Mouse (Mus musculus) E14TG2a.4 (cell line): ENCODE results near the gene Mfap1b.

ENCODE experiments used
- CTCF ChIP-seq: conservative IDR thresholded peaks from 2 replicates; pipeline ENCODE4 v1.5.1; 2014; ENCODE audit warnings: low read length
- NANOG ChIP-seq: IDR thresholded peaks from 2 replicates; pipeline ENCODE4 v1.6.1; 2014; ENCODE audit warnings: borderline replicate concordance, low read length, mixed read lengths

- TF ChIP-seq CTCF = no peak
- TF ChIP-seq NANOG = no peak
Measured at GRCm38 (mm10) chr2:121511401-121511800, 37.5 kb upstream of the Mfap1b start.
